Mouse (Mus musculus) forebrain, embryonic 16.5 days (tissue): ENCODE measurements around the gene Cox17. TPM values are rescaled to one million over a fixed set of nuclear protein-coding genes. Genes with fewer than 3 reads are reported as not detected.

ENCODE experiments used
- polyA plus RNA-seq: library from polyadenylated mRNA; unstranded; fragments of >200 nt; fragmentation: Nextera tagmentation; extraction: Ambion mirVana; gene quantifications from 2 replicates; pipeline ENCODE4 v1.2.1, GENCODE M21; 2015

Cox17 gene
- polyA plus RNA-seq, 1 experiment from 2014 or later, result 88.6 TPM

Other genes with a start within 250 kb of the Cox17 start
- gene Nr1i2, start 52.2 kb upstream of the Cox17 start, polyA plus RNA-seq, result not detected in 2 replicates
- gene Maats1, start 4.8 kb upstream of the Cox17 start, polyA plus RNA-seq, result 0.43 and 0.66 TPM in 2 replicates
- not detected in 2 replicates for gene Gm21987, start within 50 bp of the Cox17 start, polyA plus RNA-seq
- 0.31 and 0.51 TPM in 2 replicates for gene Popdc2, start 15.2 kb downstream of the Cox17 start, polyA plus RNA-seq
- gene Pla1a, start 86.2 kb downstream of the Cox17 start, polyA plus RNA-seq, result 0.36 and 0.38 TPM in 2 replicates
- gene Adprh, start 105.7 kb downstream of the Cox17 start, polyA plus RNA-seq, result 136 and 140 TPM in 2 replicates
- gene Cd80, start 108.6 kb downstream of the Cox17 start, polyA plus RNA-seq, result 0.41 and 0.52 TPM in 2 replicates
- gene Timmdc1, start 175.7 kb downstream of the Cox17 start, polyA plus RNA-seq, result 34.2 and 36.6 TPM in 2 replicates
- gene Poglut1, start 203.3 kb downstream of the Cox17 start, polyA plus RNA-seq, result 66.0 and 70.5 TPM in 2 replicates
- gene Tmem39a, start 211.7 kb downstream of the Cox17 start, polyA plus RNA-seq, result 37.3 and 46.2 TPM in 2 replicates